Mouse (Mus musculus) MEL (cell line): ENCODE data around the gene Spaca1. TPM values are rescaled to one million over a fixed set of nuclear protein-coding genes. Genes with fewer than 3 reads are reported as not detected.

Experiments used
- DNase-seq: peaks from one replicate; pipeline ENCODE4 v3.0.0; 2011; ENCODE audit warnings: low read depth, low spot score
- H3K27ac ChIP-seq: 2 replicates; pipeline ENCODE4 v1.5.1; 2012; ENCODE audit warnings: low read depth, mild to moderate bottlenecking, control low read depth, low read length, moderate library complexity; ENCODE audit not compliant: control insufficient read depth
- H3K27me3 ChIP-seq, 2 experiments: fragments of 150-350 bp in 1 of 2; sonication (generic) in 1 of 2; 2 replicates each; pipeline ENCODE4 v1.6.1; 2012; ENCODE audit warnings: low read length in 2 of 2, mild to moderate bottlenecking in 2 of 2, improper control_type of control experiment in 1 of 2, moderate library complexity in 1 of 2; ENCODE audit not compliant: insufficient read depth in 2 of 2, control insufficient read depth in 1 of 2
- H3K36me3 ChIP-seq, 2 experiments: 2 replicates each; pipeline ENCODE4 v1.6.1; 2012 to 2014; ENCODE audit warnings: low read length in 2 of 2, improper control_type of control experiment in 1 of 2, inconsistent platforms in 1 of 2, mild to moderate bottlenecking in 1 of 2; ENCODE audit not compliant: insufficient read depth in 2 of 2, control insufficient read depth in 1 of 2
- H3K4me1 ChIP-seq, 2 experiments: fragments of 150-350 bp in 1 of 2; sonication (generic) in 1 of 2; 2 replicates each; pipeline ENCODE4 v1.6.1; 2012; ENCODE audit warnings: low read length in 2 of 2, improper control_type of control experiment in 1 of 2, mild to moderate bottlenecking in 1 of 2; ENCODE audit not compliant: insufficient read depth in 2 of 2, control insufficient read depth in 1 of 2
- H3K4me3 ChIP-seq, 2 experiments: fragments of 150-350 bp in 1 of 2; sonication (generic) in 1 of 2; 2 replicates each; pipeline ENCODE4 v1.5.1; 2012; ENCODE audit warnings: low read depth in 2 of 2, low read length in 2 of 2, mild to moderate bottlenecking in 2 of 2, moderate library complexity in 2 of 2, control low read depth in 1 of 2, improper control_type of control experiment in 1 of 2; ENCODE audit not compliant: control insufficient read depth in 1 of 2, insufficient read depth in 1 of 2
- H3K79me2 ChIP-seq: 2 replicates; pipeline ENCODE4 v1.6.1; 2012; ENCODE audit warnings: mild to moderate bottlenecking, low read length, moderate library complexity; ENCODE audit not compliant: control insufficient read depth, poor library complexity, insufficient read depth
- H3K9ac ChIP-seq: 2 replicates; pipeline ENCODE4 v1.6.1; 2012; ENCODE audit warnings: low read depth, mild to moderate bottlenecking, control low read depth, low read length, moderate library complexity; ENCODE audit not compliant: control insufficient read depth, poor library complexity, severe bottlenecking
- H3K9me3 ChIP-seq: fragments of 150-350 bp; sonication (generic); replicated peaks from 2 replicates; pipeline ENCODE4 v1.6.1; 2012; ENCODE audit warnings: mild to moderate bottlenecking, low read length, improper control_type of control experiment, moderate library complexity; ENCODE audit not compliant: insufficient read depth
- BHLHE40 ChIP-seq: IDR thresholded peaks from 2 replicates; pipeline ENCODE4 v1.6.1; 2012; ENCODE audit warnings: low read depth, mild to moderate bottlenecking, inconsistent platforms, low read length, improper control_type of control experiment, borderline replicate concordance
- CHD1 ChIP-seq: IDR thresholded peaks from 2 replicates; pipeline ENCODE4 v1.6.1; 2012; ENCODE audit warnings: low read depth, mild to moderate bottlenecking, inconsistent platforms, low read length, improper control_type of control experiment
- ELF1 ChIP-seq: IDR thresholded peaks from 2 replicates; pipeline ENCODE4 v1.6.1; 2014; ENCODE audit warnings: low read depth, mild to moderate bottlenecking, inconsistent platforms, low read length, improper control_type of control experiment, moderate library complexity
- ETS1 ChIP-seq: IDR thresholded peaks from 2 replicates; pipeline ENCODE4 v1.6.1; 2012; ENCODE audit warnings: low read depth, mild to moderate bottlenecking, inconsistent platforms, low read length, improper control_type of control experiment, moderate library complexity
- GABPA ChIP-seq: IDR thresholded peaks from 2 replicates; pipeline ENCODE4 v1.6.1; 2012; ENCODE audit warnings: low read depth, mild to moderate bottlenecking, inconsistent platforms, low read length, improper control_type of control experiment, moderate library complexity
- GATA1 ChIP-seq: IDR thresholded peaks from 2 replicates; pipeline ENCODE4 v1.6.1; 2011; ENCODE audit warnings: low read depth, low read length, improper control_type of control experiment
- HCFC1 ChIP-seq: IDR thresholded peaks from 2 replicates; pipeline ENCODE4 v1.6.1; 2012; ENCODE audit warnings: low read depth, mild to moderate bottlenecking, inconsistent platforms, low read length, improper control_type of control experiment, moderate library complexity
- MAX ChIP-seq: IDR thresholded peaks from 2 replicates; pipeline ENCODE4 v1.6.1; 2011; ENCODE audit warnings: low read length, improper control_type of control experiment
- MAZ ChIP-seq: IDR thresholded peaks from 2 replicates; pipeline ENCODE4 v1.6.1; 2012; ENCODE audit warnings: low read depth, mild to moderate bottlenecking, inconsistent platforms, low read length, improper control_type of control experiment
- MEF2A ChIP-seq: IDR thresholded peaks from 2 replicates; pipeline ENCODE4 v1.6.1; 2014; ENCODE audit warnings: low read depth, mild to moderate bottlenecking, inconsistent platforms, low read length, improper control_type of control experiment; ENCODE audit not compliant: poor library complexity, insufficient replicate concordance, severe bottlenecking; ENCODE audit errors: extremely low read depth
- MXI1 ChIP-seq: IDR thresholded peaks from 2 replicates; pipeline ENCODE4 v1.6.1; 2011; ENCODE audit warnings: mild to moderate bottlenecking, low read depth, low read length, improper control_type of control experiment
- NRF1 ChIP-seq: IDR thresholded peaks from 2 replicates; pipeline ENCODE4 v1.6.1; 2014; ENCODE audit warnings: low read depth, mild to moderate bottlenecking, inconsistent platforms, low read length, improper control_type of control experiment, moderate library complexity; ENCODE audit not compliant: poor library complexity, insufficient read depth, severe bottlenecking
- POLR2AphosphoS2 ChIP-seq: IDR thresholded peaks from 2 replicates; pipeline ENCODE4 v1.6.1; 2011; ENCODE audit warnings: low read length, improper control_type of control experiment
- POLR2AphosphoS5 ChIP-seq: IDR thresholded peaks from 2 replicates; pipeline ENCODE4 v1.6.1; 2012; ENCODE audit warnings: low read depth, borderline replicate concordance, mild to moderate bottlenecking, inconsistent platforms, low read length, moderate library complexity, mixed read lengths
- RAD21 ChIP-seq: IDR thresholded peaks from 2 replicates; pipeline ENCODE4 v1.6.1; 2011; ENCODE audit warnings: mild to moderate bottlenecking, low read depth, low read length, improper control_type of control experiment
- SMC3 ChIP-seq: IDR thresholded peaks from 2 replicates; pipeline ENCODE4 v1.6.1; 2011; ENCODE audit warnings: low read depth, low read length, improper control_type of control experiment
- UBTF ChIP-seq: IDR thresholded peaks from 2 replicates; pipeline ENCODE4 v1.6.1; 2012; ENCODE audit warnings: low read depth, mild to moderate bottlenecking, inconsistent platforms, low read length, improper control_type of control experiment, moderate library complexity, borderline replicate concordance; ENCODE audit not compliant: insufficient read depth
- ZKSCAN1 ChIP-seq: IDR thresholded peaks from 2 replicates; pipeline ENCODE4 v1.6.1; 2012; ENCODE audit warnings: low read depth, mild to moderate bottlenecking, inconsistent platforms, low read length, improper control_type of control experiment, moderate library complexity
- polyA plus RNA-seq, 2 experiments: library from polyadenylated mRNA; stranded (reverse) in 1 of 2; unstranded in 1 of 2; fragments of >175 nt in 1 of 2; fragments of >200 nt in 1 of 2; gene quantifications; 2 replicates each; pipeline versions ENCODE4 v1.2.1 to v1.2.4; 2012; ENCODE audit warnings: low replicate concordance in 2 of 2, low read depth in 1 of 2; ENCODE audit not compliant: insufficient read length in 2 of 2, insufficient read depth in 1 of 2, missing spikeins in 1 of 2
- total RNA-seq: library from RNA; depleted of rRNA; stranded (reverse); fragments of 300-350 nt; gene quantifications from 2 replicates; pipeline ENCODE4 v1.2.3, GENCODE M21; 2012; rRNA removed

Gene Spaca1
- total and polyA plus RNA-seq, 3 experiments: not detected

GRCm38 (mm10) chr4:33992687-33993086 lies 57.3 kb downstream of the Spaca1 start:
- Histone ChIP-seq H3K27ac (no peak overlapping the region), H3K79me2 (no peaks in the 10 kb centered on the region), H3K9me3 (no peaks in the 10 kb centered on the region), H3K9ac (no peak overlapping the region), H3K4me3 (no peak overlapping the region)
- TF ChIP-seq BHLHE40 (no peak), MAZ (no peak), GABPA (no peak), MAX (no peak)
- TF ChIP-seq, all 39 proteins: peak for 0
- H3K4me1 ChIP-seq: no peaks in the 10 kb centered on the region
- H3K36me3 ChIP-seq: no peaks in the 10 kb centered on the region
- no peaks in the 10 kb centered on the region for H3K27me3 ChIP-seq
- DNase-seq: no peak

- H3K27ac ChIP-seq: no peak overlapping the region
- no peaks in the 10 kb centered on the region for H3K4me1 ChIP-seq
- TF ChIP-seq ELF1 (no peak), MEF2A (no peak), GABPA (no peak), MXI1 (no peak), RAD21 (no peak), POLR2AphosphoS5 (no peak), ZKSCAN1 (no peak), HCFC1 (no peak), GATA1 (no peak), SMC3 (no peak), NRF1 (no peak), CHD1 (no peak), ETS1 (no peak), POLR2AphosphoS2 (no peak), MAX (no peak), UBTF (no peak)
- H3K79me2 ChIP-seq: no peaks in the 10 kb centered on the region
- no peak overlapping the region for H3K9ac ChIP-seq
- H3K4me3 ChIP-seq: no peak overlapping the region
- DNase-seq: no peak
- no peaks in the 10 kb centered on the region for H3K9me3 ChIP-seq
- H3K36me3 ChIP-seq: no peaks in the 10 kb centered on the region
- H3K27me3 ChIP-seq: no peaks in the 10 kb centered on the region; a peak in 1 of 4 replicates
Observed at GRCm38 (mm10) chr4:33988466-33989089, 61.4 kb downstream of the Spaca1 start.

Other genes starting within 250 kb of the Spaca1 start
- gene Cnr1, start 125.6 kb downstream of the Spaca1 start, total RNA-seq: not detected in 2 replicates
- not detected for gene Cnr1, start 125.6 kb downstream of the Spaca1 start, polyA plus RNA-seq